Mouse (Mus musculus): ENCODE results near the gene H2-M3. TPM values are rescaled to one million over a fixed set of nuclear protein-coding genes. Genes with fewer than 3 reads are reported as not detected.

Gene H2-M3
- polyA plus RNA-seq (2017; shearing (Covaris generic)): 138 TPM

GRCm38 (mm10) chr17:37270058-37270701 is at the start of gene H2-M3:
TSS of gene H2-M3 (plus strand) at chr17:37270220.

GRCm38 (mm10) chr17:37237230-37237629 is 32.8 kb upstream of the H2-M3 start, which contains the start of gene Olfr97:
TSS of gene Olfr97 (minus strand) at chr17:37237330.

DNA sequence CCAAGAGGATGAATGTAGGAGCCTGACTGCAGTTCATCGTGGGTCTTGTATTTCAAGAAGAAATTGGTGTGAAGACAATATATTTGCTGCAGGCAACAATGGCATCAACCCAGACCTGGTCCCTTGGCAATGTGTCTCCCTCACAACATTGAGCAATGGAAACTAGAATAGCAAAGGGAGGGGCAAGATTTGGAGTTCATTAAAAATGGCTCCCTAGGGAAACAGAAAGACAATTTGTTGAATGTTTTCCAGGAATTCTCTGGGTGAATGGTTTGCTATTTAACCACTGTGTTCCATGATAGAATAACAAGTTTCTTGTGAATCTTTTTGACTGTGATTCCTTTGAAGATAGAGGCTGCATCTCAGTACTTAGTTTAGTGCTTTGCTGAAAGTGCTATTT is 6.4 kb upstream of the H2-M3 start, which contains the start of gene Olfr98:
Gene Olfr98, minus strand, starts transcription at position 124 of the 400 bp plus-strand sequence.

GRCm38 (mm10) chr17:37283360-37283759 is 13.3 kb downstream of the H2-M3 start, which contains the start of gene Olfr99:
TSS of gene Olfr99 (minus strand) at chr17:37283460.

DNA sequence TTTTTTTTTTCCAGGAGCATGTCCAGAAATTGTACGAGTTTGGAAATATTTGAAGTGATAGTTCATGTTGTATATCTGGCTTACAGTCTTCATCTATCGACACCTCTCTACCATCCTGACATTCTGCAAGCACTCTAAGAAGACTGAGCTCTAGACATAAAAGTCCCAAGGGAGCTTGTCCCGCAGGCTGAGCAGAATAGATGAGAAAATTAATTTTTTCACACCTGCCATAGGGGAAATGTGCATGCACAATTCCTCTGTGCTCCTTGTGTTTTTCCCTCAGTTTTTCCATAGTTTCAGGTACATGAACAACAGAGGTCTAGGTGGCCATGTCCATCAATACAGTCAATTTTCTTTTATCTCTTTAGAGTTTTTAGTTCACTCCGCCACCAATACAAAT is 34.2 kb downstream of the H2-M3 start, which contains the start of gene Olfr101:
Gene Olfr101, minus strand, starts transcription at position 101 of the 400 bp plus-strand sequence.

GRCm38 (mm10) chr17:37316954-37317353 is 46.9 kb downstream of the H2-M3 start, which contains the start of gene Olfr102:
TSS of gene Olfr102 (minus strand) at chr17:37317054.

Other genes starting within 250 kb of the H2-M3 start
- gene Mog, start 246.8 kb upstream of the H2-M3 start, polyA plus RNA-seq (2017; shearing (Covaris generic)): not detected
- 12.2 TPM for gene Gabbr1, start 224.3 kb upstream of the H2-M3 start, polyA plus RNA-seq (2017; shearing (Covaris generic))
- gene Olfr90, start 181.7 kb upstream of the H2-M3 start, polyA plus RNA-seq (2017; shearing (Covaris generic)): not detected
- gene Olfr91, start 171.9 kb upstream of the H2-M3 start, polyA plus RNA-seq (2017; shearing (Covaris generic)): 0.07 TPM
- not detected for gene Olfr92, start 150.1 kb upstream of the H2-M3 start, polyA plus RNA-seq (2017; shearing (Covaris generic))
- gene Olfr93, start 108.7 kb upstream of the H2-M3 start, polyA plus RNA-seq (2017; shearing (Covaris generic)): not detected
- gene Ubd, start 76.3 kb upstream of the H2-M3 start, polyA plus RNA-seq (2017; shearing (Covaris generic)): 0.70 TPM
- gene Olfr94, start 69.2 kb upstream of the H2-M3 start, polyA plus RNA-seq (2017; shearing (Covaris generic)): not detected
- not detected for gene Olfr95, start 57.1 kb upstream of the H2-M3 start, polyA plus RNA-seq (2017; shearing (Covaris generic))
- not detected for gene Olfr96, start 50.1 kb upstream of the H2-M3 start, polyA plus RNA-seq (2017; shearing (Covaris generic))
- not detected for gene Olfr97, start 32.9 kb upstream of the H2-M3 start, polyA plus RNA-seq (2017; shearing (Covaris generic))
- not detected for gene Olfr98, start 6.5 kb upstream of the H2-M3 start, polyA plus RNA-seq (2017; shearing (Covaris generic))
- gene Olfr99, start 13.2 kb downstream of the H2-M3 start, polyA plus RNA-seq (2017; shearing (Covaris generic)): 4.1 TPM
- gene Olfr101, start 34.1 kb downstream of the H2-M3 start, polyA plus RNA-seq (2017; shearing (Covaris generic)): 0.10 TPM
- not detected for gene Olfr102, start 46.8 kb downstream of the H2-M3 start, polyA plus RNA-seq (2017; shearing (Covaris generic))
- gene Olfr103, start 69.5 kb downstream of the H2-M3 start, polyA plus RNA-seq (2017; shearing (Covaris generic)): not detected
- not detected for gene Olfr104-ps, start 89.4 kb downstream of the H2-M3 start, polyA plus RNA-seq (2017; shearing (Covaris generic))
- gene Olfr105-ps, start 108.8 kb downstream of the H2-M3 start, polyA plus RNA-seq (2017; shearing (Covaris generic)): not detected
- gene Olfr106-ps, start 120.2 kb downstream of the H2-M3 start, polyA plus RNA-seq (2017; shearing (Covaris generic)): not detected
- not detected for gene Olfr107, start 129.0 kb downstream of the H2-M3 start, polyA plus RNA-seq (2017; shearing (Covaris generic))
- gene Olfr108, start 175.3 kb downstream of the H2-M3 start, polyA plus RNA-seq (2017; shearing (Covaris generic)): not detected
- gene Olfr109, start 188.7 kb downstream of the H2-M3 start, polyA plus RNA-seq (2017; shearing (Covaris generic)): not detected
- gene H2-M2, start 213.3 kb downstream of the H2-M3 start, polyA plus RNA-seq (2017; shearing (Covaris generic)): not detected
- gene Olfr110, start 222.2 kb downstream of the H2-M3 start, polyA plus RNA-seq (2017; shearing (Covaris generic)): not detected
- gene Olfr111, start 237.8 kb downstream of the H2-M3 start, polyA plus RNA-seq (2017; shearing (Covaris generic)): not detected